8 mouse cellular contexts compared by ENCODE assay signal in genomic region chr4:115785511-115786034, GRCm38 (mm10). TPM values are rescaled to one million over a fixed set of nuclear protein-coding genes. Genes with fewer than 3 reads are reported as not detected.
DNase-seq lines count a peak whose midpoint lies in the region; ATAC-seq and TF ChIP-seq lines count a peak whose summit lies in the region.

No protein-coding gene starts in this region.

- no peaks in the 10 kb centered on the region for H3K9me3 ChIP-seq in neural tube, embryonic 15.5 days (replicated peaks)

- peak overlapping the region; percentile 96 for H3K4me3 ChIP-seq in testis, adult 2 months (ENCODE audit: control insufficient read depth, low read depth, low read length)
- peak overlapping the region; percentile 75 for H3K4me3 ChIP-seq in neural tube, embryonic 15.5 days (replicated peaks)

- H3K36me3 ChIP-seq in testis, adult 2 months (ENCODE audit: control insufficient read depth, insufficient read depth, low read length) = no peaks in the 10 kb centered on the region
- peaks cover 17% of the 10 kb centered on the region for H3K36me3 ChIP-seq in neural tube, embryonic 15.5 days

- ATAC-seq in neural tube, embryonic 15.5 days (ENCODE audit: low FRiP score) = no peak
- ATAC-seq in CD4-positive, CD25-positive, alpha-beta regulatory T cell, adult 4 months = no peak

- peak overlapping the region; percentile 79 for H3K9ac ChIP-seq in neural tube, embryonic 15.5 days (replicated peaks)

- DNase-seq in adrenal gland, adult (ENCODE audit: inconsistent age in 2 of 2, low spot score in 1 of 2) = peak; percentile 41 to 84
- no peak for DNase-seq in adrenal gland, adult 18-20 months (ENCODE audit: low spot score in 2 of 2)
- DNase-seq in testis, postnatal 10 days (ENCODE audit: low spot score) = no peak
- peak; percentile 18 to 22 for DNase-seq in kidney, postnatal 36 days
- DNase-seq in spleen, adult 12 weeks (ENCODE audit: low spot score) = no peak

- TF ChIP-seq POLR2A in testis, adult 2 months (IDR thresholded peaks at IDR 0.05; ENCODE audit: control insufficient read depth, low read depth, low read length) = no peak

- TF ChIP-seq CTCF in testis, adult 2 months (IDR thresholded peaks at IDR 0.05; ENCODE audit: control insufficient read depth, insufficient read depth, insufficient replicate concordance, low read depth, low read length) = no peak

- 66% methylated on average over 7 of the region's 7 CpGs for WGBS in neural tube, embryonic 15.5 days

- no peaks in the 10 kb centered on the region for H3K27me3 ChIP-seq in testis, adult 2 months (ENCODE audit: control insufficient read depth, insufficient read depth, low read length)
- no peaks in the 10 kb centered on the region for H3K27me3 ChIP-seq in neural tube, embryonic 15.5 days (replicated peaks)

- H3K27ac ChIP-seq in testis, adult 2 months (ENCODE audit: control insufficient read depth, insufficient read depth, low read depth, low read length) = peak overlapping the region; percentile 74; the same call in 1 of the 2 replicates
- peak overlapping the region; percentile 81; the same call in 1 of the 2 replicates for H3K27ac ChIP-seq in neural tube, embryonic 15.5 days (replicated peaks)

- H3K4me2 ChIP-seq in neural tube, embryonic 15.5 days = peak overlapping the region; percentile 83

- peaks cover 7% of the 10 kb centered on the region; the same call in 1 of the 2 replicates for H3K4me1 ChIP-seq in testis, adult 2 months (ENCODE audit: control insufficient read depth, insufficient read depth, low read length)
- H3K4me1 ChIP-seq in neural tube, embryonic 15.5 days = peaks cover 17% of the 10 kb centered on the region

RNA-seq across cellular contexts. Expression of gene Atpaf1, which starts 1.0 kb away (rescaled TPM):
- total RNA-seq in adrenal gland, adult 18-20 months (2021) = 10 to 100 TPM; 45.2 to 51.9 TPM
- polyA plus RNA-seq in testis, adult 2 months (2012; rRNA removed) = 11.3 and 12.0 TPM in 2 replicates
- polyA plus RNA-seq in neural tube, embryonic 15.5 days (2015; fragmentation: Nextera tagmentation; extraction: Ambion mirVana) = 42.0 and 50.9 TPM in 2 replicates
- polyA plus RNA-seq in CD4-positive, CD25-positive, alpha-beta regulatory T cell, adult 4 months (2017; shearing (Covaris generic)) = 10 to 100 TPM; 16.6 to 19.2 TPM

RNA-seq across cellular contexts. Expression of gene Tex38, which starts 4.8 kb away (rescaled TPM):
- total RNA-seq in adrenal gland, adult 18-20 months (2021) = 1 to 10 TPM; 2.0 to 2.3 TPM
- 71.9 and 78.8 TPM in 2 replicates for polyA plus RNA-seq in testis, adult 2 months (2012; rRNA removed)
- 0.33 and 0.40 TPM in 2 replicates for polyA plus RNA-seq in neural tube, embryonic 15.5 days (2015; fragmentation: Nextera tagmentation; extraction: Ambion mirVana)
- polyA plus RNA-seq in CD4-positive, CD25-positive, alpha-beta regulatory T cell, adult 4 months (2017; shearing (Covaris generic)) = 1 to 10 TPM in 1 of 2 experiments, under 1 TPM in 1; 0.42 to 2.6 TPM

RNA-seq across cellular contexts. Expression of gene Mob3c, which starts 42.3 kb away (rescaled TPM):
- 10 to 100 TPM; 17.8 to 19.5 TPM for total RNA-seq in adrenal gland, adult 18-20 months (2021)
- polyA plus RNA-seq in testis, adult 2 months (2012; rRNA removed) = 9.3 and 12.8 TPM in 2 replicates
- 8.1 and 8.4 TPM in 2 replicates for polyA plus RNA-seq in neural tube, embryonic 15.5 days (2015; fragmentation: Nextera tagmentation; extraction: Ambion mirVana)
- 10 to 100 TPM; 13.5 to 15.8 TPM for polyA plus RNA-seq in CD4-positive, CD25-positive, alpha-beta regulatory T cell, adult 4 months (2017; shearing (Covaris generic))

RNA-seq across cellular contexts. Expression of gene Efcab14, which starts 48.0 kb away (rescaled TPM):
- total RNA-seq in adrenal gland, adult 18-20 months (2021) = 10 to 100 TPM; 77.2 to 91.0 TPM
- polyA plus RNA-seq in testis, adult 2 months (2012; rRNA removed) = 18.3 and 21.8 TPM in 2 replicates
- 15.3 and 22.3 TPM in 2 replicates for polyA plus RNA-seq in neural tube, embryonic 15.5 days (2015; fragmentation: Nextera tagmentation; extraction: Ambion mirVana)
- polyA plus RNA-seq in CD4-positive, CD25-positive, alpha-beta regulatory T cell, adult 4 months (2017; shearing (Covaris generic)) = 10 to 100 TPM; 42.7 to 43.1 TPM

RNA-seq across cellular contexts. Expression of gene Mknk1, which starts 53.4 kb away (rescaled TPM):
- 10 to 100 TPM; 30.2 to 37.4 TPM for total RNA-seq in adrenal gland, adult 18-20 months (2021)
- 29.4 and 31.2 TPM in 2 replicates for polyA plus RNA-seq in testis, adult 2 months (2012; rRNA removed)
- 25.3 and 30.3 TPM in 2 replicates for polyA plus RNA-seq in neural tube, embryonic 15.5 days (2015; fragmentation: Nextera tagmentation; extraction: Ambion mirVana)
- 10 to 100 TPM; 43.4 to 47.5 TPM for polyA plus RNA-seq in CD4-positive, CD25-positive, alpha-beta regulatory T cell, adult 4 months (2017; shearing (Covaris generic))

Comparison
In these comparisons a context has a peak if more than half of its experiments do, and no peak if none do; other contexts are left out.
1. DNase-seq: peak in adrenal gland, adult (2 of 2) and kidney, postnatal 36 days (2 of 2); none in adrenal gland, adult 18-20 months (0 of 2), testis, postnatal 10 days (single experiment) and spleen, adult 12 weeks (single experiment).
2. RNA of gene Tex38, which starts 4.8 kb away (polyA plus RNA-seq): 71.9 to 78.8 TPM in testis, adult 2 months; 0.42 to 2.6 TPM in CD4-positive, CD25-positive, alpha-beta regulatory T cell, adult 4 months and 0.33 to 0.40 TPM in neural tube, embryonic 15.5 days; every median in the first group is over 10 times any median in the second.